ENCODE assay signal across 7 mouse cellular contexts in genomic region chr1:58392652-58393283, GRCm38 (mm10). TPM values are rescaled to one million over a fixed set of nuclear protein-coding genes. Genes with fewer than 3 reads are reported as not detected.
DNase-seq lines count a peak whose midpoint lies in the region; ATAC-seq lines count a peak whose summit lies in the region.

Gene Bzw1 (plus strand): TSS chr1:58392898.

- H3K9me3 ChIP-seq in embryonic facial prominence, embryonic 11.5 days (replicated peaks; ENCODE audit: control insufficient read depth, low read length) = no peaks in the 10 kb centered on the region
- no peaks in the 10 kb centered on the region for H3K9me3 ChIP-seq in limb, embryonic 10.5 days (replicated peaks)
- no peaks in the 10 kb centered on the region for H3K9me3 ChIP-seq in midbrain, embryonic 13.5 days

- H3K27ac ChIP-seq in embryonic facial prominence, embryonic 11.5 days (replicated peaks; ENCODE audit: low read depth, low read length) = peak within 1 kb of the TSS; percentile 98
- H3K27ac ChIP-seq in limb, embryonic 10.5 days = peak within 1 kb of the TSS; percentile 100
- H3K27ac ChIP-seq in midbrain, embryonic 13.5 days = peak within 1 kb of the TSS; percentile 99

- WGBS in embryonic facial prominence, embryonic 11.5 days = under 1% methylated on average over 46 of the region's 61 CpGs
- under 1% methylated on average over 61 of the region's 61 CpGs for WGBS in limb, embryonic 10.5 days
- under 1% methylated on average over 53 of the region's 61 CpGs for WGBS in midbrain, embryonic 13.5 days

- H3K27me3 ChIP-seq in embryonic facial prominence, embryonic 11.5 days (ENCODE audit: control insufficient read depth, insufficient read depth, low read length) = no peaks in the 10 kb centered on the region
- H3K27me3 ChIP-seq in limb, embryonic 10.5 days (ENCODE audit: low read depth, poor library complexity, severe bottlenecking) = no peaks in the 10 kb centered on the region
- H3K27me3 ChIP-seq in midbrain, embryonic 13.5 days = no peaks in the 10 kb centered on the region

- peak within 1 kb of the TSS; percentile 100 for H3K4me3 ChIP-seq in embryonic facial prominence, embryonic 11.5 days (ENCODE audit: low read depth, low read length)
- H3K4me3 ChIP-seq in limb, embryonic 10.5 days = peak within 1 kb of the TSS; percentile 96
- peak within 1 kb of the TSS; percentile 95 for H3K4me3 ChIP-seq in midbrain, embryonic 13.5 days (replicated peaks)

- no peaks in the 10 kb centered on the region for H3K4me1 ChIP-seq in embryonic facial prominence, embryonic 11.5 days (ENCODE audit: control insufficient read depth, insufficient read depth, low read length)
- H3K4me1 ChIP-seq in limb, embryonic 10.5 days = peaks cover 12% of the 10 kb centered on the region
- peaks cover 27% of the 10 kb centered on the region for H3K4me1 ChIP-seq in midbrain, embryonic 13.5 days (replicated peaks)

- H3K36me3 ChIP-seq in embryonic facial prominence, embryonic 11.5 days (replicated peaks; ENCODE audit: control insufficient read depth, insufficient read depth, low read depth, low read length) = peaks cover 6% of the 10 kb centered on the region
- H3K36me3 ChIP-seq in limb, embryonic 10.5 days = peaks cover 35% of the 10 kb centered on the region
- H3K36me3 ChIP-seq in midbrain, embryonic 13.5 days = peaks cover 32% of the 10 kb centered on the region

- peak; percentile 97 for ATAC-seq in embryonic facial prominence, embryonic 11.5 days (replicated peaks; ENCODE audit: insufficient number of reproducible peaks, low FRiP score, low TSS enrichment, low read depth)
- ATAC-seq in granulocyte monocyte progenitor cell, adult 5-6 weeks (replicated peaks; ENCODE audit: poor library complexity, severe bottlenecking) = peak; percentile 83
- ATAC-seq in midbrain, embryonic 13.5 days = peak; percentile 98

- peak within 1 kb of the TSS; percentile 99 for H3K9ac ChIP-seq in embryonic facial prominence, embryonic 11.5 days (replicated peaks; ENCODE audit: low read length)
- peak within 1 kb of the TSS; percentile 97 for H3K9ac ChIP-seq in midbrain, embryonic 13.5 days (replicated peaks)

- DNase-seq in adrenal gland, postnatal 14 days = peak; percentile 98
- peak; percentile 94 for DNase-seq in embryonic facial prominence, embryonic 11.5 days (ENCODE audit: low spot score)
- DNase-seq in kidney, adult 11 months = peak; percentile 88
- peak; percentile 95 for DNase-seq in limb, embryonic 10.5 days (ENCODE audit: low spot score)
- DNase-seq in spleen, adult 12 weeks (ENCODE audit: low spot score) = peak; percentile 84

- H3K4me2 ChIP-seq in embryonic facial prominence, embryonic 11.5 days (ENCODE audit: low read depth, low read length) = peak within 1 kb of the TSS; percentile 66
- peak within 1 kb of the TSS; percentile 88 for H3K4me2 ChIP-seq in midbrain, embryonic 13.5 days (replicated peaks)

RNA-seq across cellular contexts. Expression of gene Bzw1, which starts in this region (rescaled TPM):
- 180 and 184 TPM in 2 replicates for total RNA-seq in adrenal gland, postnatal 14 days (2021)
- 523 and 595 TPM in 2 replicates for polyA plus RNA-seq in embryonic facial prominence, embryonic 11.5 days (2014; fragmentation: Nextera tagmentation; extraction: Ambion mirVana)
- 149 and 150 TPM in 2 replicates for total RNA-seq in granulocyte monocyte progenitor cell, adult 5-6 weeks (2014; fragmentation: Nextera tagmentation)
- 190 and 212 TPM in 2 replicates for total RNA-seq in granulocyte monocyte progenitor cell, adult 5-6 weeks (2017)
- 419 and 449 TPM in 2 replicates for polyA plus RNA-seq in limb, embryonic 10.5 days (2016; fragmentation: Nextera tagmentation; extraction: Ambion mirVana)
- 406 and 428 TPM in 2 replicates for polyA plus RNA-seq in midbrain, embryonic 13.5 days (2015; fragmentation: Nextera tagmentation; extraction: Ambion mirVana)

Comparison
In these comparisons a context has a peak if more than half of its experiments do, and no peak if none do; other contexts are left out.
1. Peak in every context shown above with its lines: DNase-seq, ATAC-seq, H3K4me3 ChIP-seq and H3K27ac ChIP-seq.